Mouse (Mus musculus) lung, embryonic 14.5 days (tissue): ENCODE results near the gene Shroom1. TPM values are rescaled to one million over a fixed set of nuclear protein-coding genes. Genes with fewer than 3 reads are reported as not detected.

Source experiments
- ATAC-seq: fragments of 200-750 bp; cut with Nextera tagmentation; 2 replicates; pipeline ENCODE4 v1.8.0; 2017; ENCODE audit warnings: mild to moderate bottlenecking, moderate TSS enrichment, moderate library complexity; ENCODE audit not compliant: insufficient read depth
- DNase-seq: peaks from one replicate; pipeline ENCODE4 v3.0.0-alpha.2; 2015
- H3K27ac ChIP-seq: fragments of 300-500 bp; sonication (generic); 2 replicates; pipeline ENCODE4 v1.5.1; 2014; ENCODE audit warnings: low read depth, mild to moderate bottlenecking, moderate library complexity
- H3K27me3 ChIP-seq: fragments of 300-500 bp; sonication (generic); 2 replicates; pipeline ENCODE4 v1.6.1; 2014; ENCODE audit warnings: low read length, control low read depth; ENCODE audit not compliant: insufficient read depth
- H3K36me3 ChIP-seq: fragments of 300-500 bp; sonication (generic); 2 replicates; pipeline ENCODE4 v1.6.1; 2014; ENCODE audit warnings: control low read depth; ENCODE audit not compliant: insufficient read depth
- H3K4me1 ChIP-seq: fragments of 300-500 bp; sonication (generic); 2 replicates; pipeline ENCODE4 v1.6.1; 2014; ENCODE audit warnings: antibody characterized with exemption, control low read depth; ENCODE audit not compliant: insufficient read depth
- H3K4me2 ChIP-seq: fragments of 300-500 bp; sonication (generic); 2 replicates; pipeline ENCODE4 v1.6.1; 2014; ENCODE audit warnings: mild to moderate bottlenecking
- H3K4me3 ChIP-seq: fragments of 300-500 bp; sonication (generic); 2 replicates; pipeline ENCODE4 v1.5.1; 2014; ENCODE audit warnings: low read depth, low read length
- H3K9ac ChIP-seq: fragments of 300-500 bp; sonication (generic); 2 replicates; pipeline ENCODE4 v1.6.1; 2014
- H3K9me3 ChIP-seq: fragments of 300-500 bp; sonication (generic); 2 replicates; pipeline ENCODE4 v1.6.1; 2016; ENCODE audit warnings: low read depth, low read length, control low read depth
- CTCF ChIP-seq: IDR thresholded peaks from 2 replicates; pipeline ENCODE4 v1.5.1; 2016; ENCODE audit warnings: antibody characterized with exemption, low read depth
- WGBS: fragments of 180-500 bp; shearing (Covaris S2); extraction: QIAGEN DNeasy Blood & Tissue Kit; methylation state at CpG from one replicate; pipeline ENCODE4 v1.1.7; 2014; 5-methylcytosine and 5-hydroxymethylcytosine counted together
- polyA plus RNA-seq: library from polyadenylated mRNA; unstranded; fragments of >200 nt; fragmentation: Nextera tagmentation; extraction: Ambion mirVana; gene quantifications from 2 replicates; pipeline ENCODE4 v1.2.1, GENCODE M21; 2014

Shroom1 gene
- polyA plus RNA-seq, 1 experiment from 2014 or later, result 2.4 TPM

GRCm38 (mm10) chr11:53486822-53487594 is 30.0 kb downstream of the Shroom1 start:
- no peaks in the 10 kb centered on the region for H3K9me3 ChIP-seq
- H3K9ac ChIP-seq, result no peak overlapping the region
- no peaks in the 10 kb centered on the region for H3K4me1 ChIP-seq
- TF ChIP-seq CTCF, result no peak
- H3K4me3 ChIP-seq, result peak overlapping the region; percentile 21
- H3K27ac ChIP-seq, result no peak overlapping the region
- peaks cover 19% of the 10 kb centered on the region; the same call in 1 of the 2 replicates for H3K27me3 ChIP-seq
- H3K36me3 ChIP-seq, result no peaks in the 10 kb centered on the region
- WGBS, result 8% methylated on average over 27 of the region's 27 CpGs
- H3K4me2 ChIP-seq, result peak overlapping the region; percentile 48
- peak; percentile 47 for DNase-seq
- no peak for ATAC-seq

DNA sequence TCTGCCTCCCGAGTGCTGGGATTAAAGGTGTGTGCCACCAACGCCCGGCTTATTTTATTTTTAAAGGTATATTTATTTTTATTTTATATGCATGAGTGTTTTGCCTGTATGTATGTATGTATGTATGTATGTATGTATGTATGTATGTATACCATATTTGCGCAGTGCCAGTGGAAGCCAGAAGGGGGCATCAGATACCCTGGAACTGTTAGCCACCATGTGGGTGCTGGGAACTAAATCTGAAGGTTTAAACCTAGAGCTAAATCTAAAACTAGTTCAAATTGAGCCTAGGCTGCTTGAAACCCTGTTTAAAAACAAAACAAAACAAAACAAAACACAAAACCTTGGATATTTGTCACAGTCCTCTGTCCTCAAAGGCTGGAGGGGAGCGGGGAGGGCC is 32.0 kb downstream of the Shroom1 start:
- no peak overlapping the region for H3K9ac ChIP-seq
- 95% methylated on average over 5 of the region's 5 CpGs for WGBS
- H3K36me3 ChIP-seq, result no peaks in the 10 kb centered on the region
- no peak for ATAC-seq
- H3K4me2 ChIP-seq, result no peak overlapping the region
- H3K9me3 ChIP-seq, result no peaks in the 10 kb centered on the region
- H3K27me3 ChIP-seq, result peaks cover 18% of the 10 kb centered on the region; the same call in 1 of the 2 replicates
- no peak for DNase-seq
- no peak overlapping the region for H3K27ac ChIP-seq
- peak; percentile 26; the same call in 1 of the 2 replicates for TF ChIP-seq CTCF
- no peak overlapping the region for H3K4me3 ChIP-seq
- H3K4me1 ChIP-seq, result no peaks in the 10 kb centered on the region

DNA sequence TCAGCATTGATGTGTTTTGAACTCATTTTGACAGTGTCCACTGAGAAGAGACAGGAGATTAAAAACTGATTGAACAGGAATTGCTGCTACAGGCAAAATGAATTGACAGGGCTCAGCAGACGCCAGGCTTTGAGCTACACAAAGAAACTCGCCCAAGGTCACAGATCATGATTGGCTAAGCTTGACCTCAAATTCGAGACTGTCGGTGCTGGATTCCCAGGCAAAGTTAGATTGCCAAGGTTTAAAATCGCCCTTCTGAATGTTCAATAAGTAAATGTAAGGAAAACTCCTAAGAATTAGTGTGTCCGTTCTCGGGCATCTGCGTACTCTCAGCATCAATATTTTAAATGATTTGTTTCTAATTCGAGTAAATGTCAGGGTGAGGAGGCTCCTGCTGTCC is 32.4 kb downstream of the Shroom1 start:
- Histone ChIP-seq H3K27me3 (peaks cover 18% of the 10 kb centered on the region; the same call in 1 of the 2 replicates), H3K4me3 (no peak overlapping the region), H3K9ac (no peak overlapping the region), H3K36me3 (no peaks in the 10 kb centered on the region), H3K27ac (no peak overlapping the region), H3K9me3 (no peaks in the 10 kb centered on the region), H3K4me1 (no peaks in the 10 kb centered on the region), H3K4me2 (no peak overlapping the region)
- ATAC-seq, result no peak
- 76% methylated on average over 9 of the region's 9 CpGs for WGBS
- no peak for DNase-seq
- TF ChIP-seq CTCF, result no peak

- H3K9ac ChIP-seq, result no peak overlapping the region
- peak; percentile 38 for DNase-seq
- no peak overlapping the region for H3K4me3 ChIP-seq
- H3K27ac ChIP-seq, result no peak overlapping the region
- H3K9me3 ChIP-seq, result no peaks in the 10 kb centered on the region
- H3K36me3 ChIP-seq, result no peaks in the 10 kb centered on the region
- WGBS, result 28% methylated on average over 8 of the region's 8 CpGs
- ATAC-seq, result no peak
- no peak for TF ChIP-seq CTCF
- H3K4me2 ChIP-seq, result no peak overlapping the region
- peaks cover 8% of the 10 kb centered on the region; the same call in 1 of the 2 replicates for H3K27me3 ChIP-seq
- H3K4me1 ChIP-seq, result no peaks in the 10 kb centered on the region
Measured at GRCm38 (mm10) chr11:53491954-53492401, 35.0 kb downstream of the Shroom1 start.

GRCm38 (mm10) chr11:53493243-53493955 is 36.4 kb downstream of the Shroom1 start:
- ATAC-seq (no peak), DNase-seq (no peak)
- H3K36me3 ChIP-seq, result no peaks in the 10 kb centered on the region
- WGBS, result 27% methylated on average over 3 of the region's 3 CpGs
- no peaks in the 10 kb centered on the region for H3K9me3 ChIP-seq
- no peak overlapping the region for H3K9ac ChIP-seq
- TF ChIP-seq CTCF, result no peak
- no peak overlapping the region for H3K4me2 ChIP-seq
- no peak overlapping the region for H3K4me3 ChIP-seq
- H3K27ac ChIP-seq, result no peak overlapping the region
- H3K4me1 ChIP-seq, result no peaks in the 10 kb centered on the region
- no peaks in the 10 kb centered on the region for H3K27me3 ChIP-seq

GRCm38 (mm10) chr11:53495417-53495816 is 38.4 kb downstream of the Shroom1 start:
- Histone ChIP-seq H3K36me3 (no peaks in the 10 kb centered on the region), H3K27ac (no peak overlapping the region), H3K9me3 (no peaks in the 10 kb centered on the region), H3K4me2 (no peak overlapping the region), H3K4me3 (no peak overlapping the region), H3K4me1 (no peaks in the 10 kb centered on the region), H3K27me3 (no peaks in the 10 kb centered on the region), H3K9ac (no peak overlapping the region)
- DNase-seq (no peak), ATAC-seq (no peak)
- 51% methylated on average over 6 of the region's 6 CpGs for WGBS
- no peak for TF ChIP-seq CTCF

- H3K4me3 ChIP-seq, result no peak overlapping the region
- TF ChIP-seq CTCF, result no peak
Measured at GRCm38 (mm10) chr11:53496946-53497345, 39.9 kb downstream of the Shroom1 start.

More at GRCm38 (mm10) chr11:53496946-53497345, 39.9 kb downstream of the Shroom1 start:
- H3K36me3 ChIP-seq, result no peaks in the 10 kb centered on the region
- H3K9ac ChIP-seq, result no peak overlapping the region
- H3K4me1 ChIP-seq, result peaks cover 4% of the 10 kb centered on the region; the same call in 1 of the 2 replicates
- WGBS, result 72% methylated on average over 6 of the region's 6 CpGs
- H3K9me3 ChIP-seq, result no peaks in the 10 kb centered on the region
- no peaks in the 10 kb centered on the region for H3K27me3 ChIP-seq
- no peak overlapping the region for H3K4me2 ChIP-seq
- ATAC-seq (no peak), DNase-seq (no peak)
- H3K27ac ChIP-seq, result no peak overlapping the region
